Mouse (Mus musculus): ENCODE results near the gene Eps8.

- TF ChIP-seq CTCF (IDR thresholded peaks at IDR 0.05; ENCODE audit: low read depth) (no peak), EP300 (IDR thresholded peaks at IDR 0.05; ENCODE audit: low read depth) (peak; percentile 23; the same call in 1 of the 2 replicates)
Observed at GRCm38 (mm10) chr6:137487443-137487842, 167.2 kb downstream of the Eps8 start.

All from liver, postnatal 0 days (tissue).